Mouse (Mus musculus) cortical plate, adult 2 months (tissue): ENCODE results near the gene Olfr374.

Experiments
- CTCF ChIP-seq: fragments of 200-500 bp; IDR thresholded peaks from 2 replicates; pipeline ENCODE4 v1.5.1; 2011; ENCODE audit warnings: mild to moderate bottlenecking, control low read depth, low read length; ENCODE audit not compliant: insufficient read depth; ENCODE audit errors: extremely low read depth
- POLR2A ChIP-seq: fragments of 200-500 bp; IDR thresholded peaks from 2 replicates; pipeline ENCODE4 v1.6.1; 2011; ENCODE audit warnings: mild to moderate bottlenecking, low read length, control low read depth; ENCODE audit not compliant: insufficient read depth; ENCODE audit errors: extremely low read depth

DNA sequence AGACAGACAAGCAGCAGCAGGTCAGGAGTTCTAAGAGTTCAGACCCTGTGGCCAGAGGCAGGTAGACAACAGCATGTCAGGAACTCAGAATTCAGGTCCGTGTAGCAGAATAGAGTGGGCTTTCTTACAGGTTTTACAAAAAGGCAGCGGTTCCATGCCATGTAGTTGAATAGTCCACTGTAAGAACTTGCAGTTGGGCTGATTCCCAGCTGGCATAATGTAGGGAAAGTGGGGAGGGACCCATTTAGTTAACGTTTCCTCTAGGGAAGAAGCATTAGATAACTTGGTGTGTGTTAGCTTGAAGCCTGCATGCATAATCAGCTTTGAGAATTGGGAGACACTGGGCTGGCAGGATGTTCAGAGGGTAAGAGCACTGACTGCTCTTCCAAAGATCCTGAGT is 51.9 kb downstream of the Olfr374 start:
- TF ChIP-seq POLR2A (no peak), CTCF (no peak)
